Mouse (Mus musculus): ENCODE data around the gene Fer1l5.

DNA sequence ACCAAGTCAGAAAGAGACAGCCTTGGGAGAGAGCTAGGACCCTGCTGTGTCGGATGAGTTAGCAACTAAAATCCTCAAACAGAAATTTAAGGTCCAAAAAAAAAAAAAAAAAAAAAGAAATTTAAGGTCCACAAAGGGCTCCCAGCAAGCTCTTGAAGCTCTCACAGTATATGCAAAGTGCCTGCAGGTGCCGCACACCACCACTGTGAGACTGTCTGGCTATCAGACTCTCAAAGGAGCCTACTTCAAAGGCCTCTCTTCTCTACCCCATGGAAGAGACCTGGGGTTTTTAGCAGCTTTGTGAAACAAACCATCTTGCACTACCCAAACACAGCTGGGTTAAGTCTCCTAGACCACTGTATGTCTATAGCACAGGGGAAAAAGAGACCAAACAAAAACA, 57.4 kb downstream of the Fer1l5 start:
- TF ChIP-seq CTCF (conservative IDR thresholded peaks at IDR 0.05; ENCODE audit: low read length) (no peak), POU5F1 (IDR thresholded peaks at IDR 0.05; ENCODE audit: borderline replicate concordance, low read length) (no peak)
